Mouse (Mus musculus): ENCODE data around the gene Tuba3a. TPM values are rescaled to one million over a fixed set of nuclear protein-coding genes. Genes with fewer than 3 reads are reported as not detected.

The Tuba3a gene
- total RNA-seq, 1 experiment from 2014 or later, result not detected

- ATAC-seq (replicated peaks; ENCODE audit: low read depth, poor library complexity, severe bottlenecking), result no peak
These were observed 49.5 kb downstream of the Tuba3a start for GRCm38 (mm10) chr6:125236341-125236740.

GRCm38 (mm10) chr6:125234520-125234828 lies 51.4 kb downstream of the Tuba3a start:
- no peak for ATAC-seq (replicated peaks; ENCODE audit: low read depth, poor library complexity, severe bottlenecking)

- no peak for ATAC-seq (replicated peaks; ENCODE audit: low read depth, poor library complexity, severe bottlenecking)
These were observed 51.9 kb downstream of the Tuba3a start for GRCm38 (mm10) chr6:125233816-125234519.

GRCm38 (mm10) chr6:125232516-125232915 lies 53.3 kb downstream of the Tuba3a start:
- ATAC-seq (replicated peaks; ENCODE audit: low read depth, poor library complexity, severe bottlenecking), result peak; percentile 16; the same call in 1 of the 2 replicates

- ATAC-seq (replicated peaks; ENCODE audit: low read depth, poor library complexity, severe bottlenecking), result no peak
These were observed 53.8 kb downstream of the Tuba3a start for GRCm38 (mm10) chr6:125232045-125232437.

- peak; percentile 69 for ATAC-seq (replicated peaks; ENCODE audit: low read depth, poor library complexity, severe bottlenecking)
These were observed 54.5 kb downstream of the Tuba3a start, which contains the start of gene Tapbpl for GRCm38 (mm10) chr6:125231117-125232044. Tapbpl (minus strand) TSS chr6:125231860.

- ATAC-seq (replicated peaks; ENCODE audit: low read depth, poor library complexity, severe bottlenecking), result no peak
These were observed 55.3 kb downstream of the Tuba3a start for GRCm38 (mm10) chr6:125230571-125230970.

Other genes starting within 250 kb of the Tuba3a start
- 52.8 and 69.9 TPM in 2 replicates for gene Ing4, start 246.3 kb downstream of the Tuba3a start, total RNA-seq (2017)
- 2.3 and 5.4 TPM in 2 replicates for gene Acrbp, start 236.4 kb downstream of the Tuba3a start, total RNA-seq (2017)
- gene Lpar5, start 218.1 kb downstream of the Tuba3a start, total RNA-seq (2017), result 4.4 and 6.9 TPM in 2 replicates
- gene Chd4, start 190.1 kb downstream of the Tuba3a start, total RNA-seq (2017), result 444 and 506 TPM in 2 replicates
- 85.9 and 92.8 TPM in 2 replicates for gene Nop2, start 154.1 kb downstream of the Tuba3a start, total RNA-seq (2017)
- 16.5 and 19.5 TPM in 2 replicates for gene Iffo1, start 140.8 kb downstream of the Tuba3a start, total RNA-seq (2017)
- 769 and 809 TPM in 2 replicates for gene Gapdh, start 119.6 kb downstream of the Tuba3a start, total RNA-seq (2017)
- 272 and 344 TPM in 2 replicates for gene Ncapd2, start 94.3 kb downstream of the Tuba3a start, total RNA-seq (2017)
- 97.3 and 99.1 TPM in 2 replicates for gene Mrpl51, start 94.2 kb downstream of the Tuba3a start, total RNA-seq (2017)
- 4.9 and 8.0 TPM in 2 replicates for gene Vamp1, start 70.5 kb downstream of the Tuba3a start, total RNA-seq (2017)
- gene Tapbpl, start 54.2 kb downstream of the Tuba3a start, total RNA-seq (2017), result 18.8 and 20.2 TPM in 2 replicates
- gene Cd27, start 49.0 kb downstream of the Tuba3a start, total RNA-seq (2017), result 66.4 and 98.2 TPM in 2 replicates
- gene Ltbr, start 27.8 kb upstream of the Tuba3a start, total RNA-seq (2017), result 23.2 and 25.0 TPM in 2 replicates
- 0.55 and 0.63 TPM in 2 replicates for gene Scnn1a, start 34.6 kb upstream of the Tuba3a start, total RNA-seq (2017)
- gene Tnfrsf1a, start 63.3 kb upstream of the Tuba3a start, total RNA-seq (2017), result 28.3 and 33.1 TPM in 2 replicates
- not detected in 2 replicates for gene Plekhg6, start 94.8 kb upstream of the Tuba3a start, total RNA-seq (2017)
- 54.4 and 64.8 TPM in 2 replicates for gene Cd9, start 208.7 kb upstream of the Tuba3a start, total RNA-seq (2017)

Data from common myeloid progenitor, adult 5-6 weeks (primary cell).